Mouse (Mus musculus) right cerebral cortex, postnatal 36 days (tissue): Measurements from ENCODE around the gene Prrt1.

Experiments
- DNase-seq, 2 experiments: peaks; one replicate each; pipeline ENCODE4 v3.0.0; 2022; ENCODE audit warnings: low spot score in 2 of 2, mixed read lengths in 1 of 2

The Prrt1 gene

GRCm38 (mm10) chr17:34649106-34649864, 20.0 kb downstream of the Prrt1 start:
- DNase-seq: no peak

- no peak for DNase-seq
Measured at GRCm38 (mm10) chr17:34650781-34651180, 21.4 kb downstream of the Prrt1 start.

GRCm38 (mm10) chr17:34651507-34652221, 22.3 kb downstream of the Prrt1 start:
- no peak for DNase-seq

GRCm38 (mm10) chr17:34652546-34652945, 23.2 kb downstream of the Prrt1 start:
- no peak for DNase-seq

GRCm38 (mm10) chr17:34652985-34653384, 23.7 kb downstream of the Prrt1 start:
- no peak for DNase-seq

GRCm38 (mm10) chr17:34653746-34654285, 24.5 kb downstream of the Prrt1 start:
- no peak for DNase-seq

- no peak for DNase-seq
Measured at GRCm38 (mm10) chr17:34654392-34654791, 25.1 kb downstream of the Prrt1 start.

- no peak for DNase-seq
Measured at GRCm38 (mm10) chr17:34655160-34655559, 25.8 kb downstream of the Prrt1 start.

- DNase-seq: no peak
Measured at GRCm38 (mm10) chr17:34655581-34655991, 26.3 kb downstream of the Prrt1 start.

- DNase-seq: no peak
Measured at GRCm38 (mm10) chr17:34656666-34657065, 27.3 kb downstream of the Prrt1 start.

- DNase-seq: no peak
Measured at GRCm38 (mm10) chr17:34657271-34657670, 27.9 kb downstream of the Prrt1 start.

- no peak for DNase-seq
Measured at GRCm38 (mm10) chr17:34658145-34658544, 28.8 kb downstream of the Prrt1 start.

GRCm38 (mm10) chr17:34658591-34658990, 29.3 kb downstream of the Prrt1 start:
- no peak for DNase-seq

- DNase-seq: no peak
Measured at GRCm38 (mm10) chr17:34659181-34659896, 30.0 kb downstream of the Prrt1 start.

- no peak for DNase-seq
Measured at GRCm38 (mm10) chr17:34659897-34660214, 30.5 kb downstream of the Prrt1 start.

- DNase-seq: no peak
Measured at GRCm38 (mm10) chr17:34660259-34660820, 31.0 kb downstream of the Prrt1 start.

- no peak for DNase-seq
Measured at GRCm38 (mm10) chr17:34661121-34661591, 31.8 kb downstream of the Prrt1 start.

GRCm38 (mm10) chr17:34662468-34662867, 33.1 kb downstream of the Prrt1 start:
- DNase-seq: no peak

- DNase-seq: no peak
Measured at GRCm38 (mm10) chr17:34662978-34663377, 33.6 kb downstream of the Prrt1 start.

GRCm38 (mm10) chr17:34663558-34663957, 34.2 kb downstream of the Prrt1 start:
- DNase-seq: no peak

GRCm38 (mm10) chr17:34664472-34664871, 35.1 kb downstream of the Prrt1 start:
- DNase-seq: no peak

- DNase-seq: no peak
Measured at GRCm38 (mm10) chr17:34670235-34670634, 40.9 kb downstream of the Prrt1 start, which contains the start of gene Tnxb. TSS of gene Tnxb (plus strand) at chr17:34670535.
